Mouse (Mus musculus): ENCODE measurements around the gene Cd81.

GRCm38 (mm10) chr7:143013420-143014178, 38.9 kb upstream of the Cd81 start:
- no peak for TF ChIP-seq POLR2A (IDR thresholded peaks at IDR 0.05; ENCODE audit: extremely low read depth, insufficient read depth, low read length)
- no peak for TF ChIP-seq CTCF (IDR thresholded peaks at IDR 0.05; ENCODE audit: extremely low read depth, insufficient read depth, low read length)

All from cortical plate, adult 2 months (tissue).